In the genomic region with DNA sequence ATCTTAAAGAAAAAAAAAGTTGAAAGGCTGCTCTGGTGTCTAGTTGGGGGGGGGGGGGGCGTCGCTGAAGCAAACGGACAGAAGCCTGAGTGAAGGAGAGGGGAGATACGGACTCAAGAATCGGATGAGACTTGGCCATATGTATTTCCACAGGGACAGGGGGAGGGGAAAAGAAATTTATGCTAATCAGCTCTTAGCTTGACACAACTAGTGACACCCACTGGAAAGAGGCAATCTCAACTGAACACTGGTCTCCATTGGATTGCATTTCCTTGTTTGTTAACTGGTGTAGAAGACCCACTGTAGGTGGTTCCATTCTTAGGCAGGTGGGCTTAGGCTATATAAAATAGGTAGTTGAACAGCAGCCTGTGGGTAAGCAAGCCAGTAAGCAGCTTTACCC, we compare ENCODE assay signal across 11 mouse cellular contexts.
"Had no signal": no experiment of that assay in that cellular context is flagged by ENCODE, and none has a peak within 500 bp of the region (broad histone marks: within the 10 kb centered on the region; RNA-seq: fewer than 3 reads in every experiment).

No protein-coding gene starts in this region.

- H3K27me3 ChIP-seq: limb, embryonic 13.5 days; midbrain, embryonic 15.5 days; neural tube, embryonic 12.5 days had no signal

- H3K9ac ChIP-seq: limb, embryonic 13.5 days; liver, embryonic 14.5 days; midbrain, embryonic 15.5 days; neural tube, embryonic 12.5 days had no signal

- H3K4me3 ChIP-seq: limb, embryonic 13.5 days; midbrain, embryonic 15.5 days; neural tube, embryonic 12.5 days had no signal

- H3K36me3 ChIP-seq: limb, embryonic 13.5 days; midbrain, embryonic 15.5 days; neural tube, embryonic 12.5 days had no signal

- H3K27ac ChIP-seq: limb, embryonic 13.5 days; liver, embryonic 14.5 days; midbrain, embryonic 15.5 days; neural tube, embryonic 12.5 days had no signal

- H3K9me3 ChIP-seq: limb, embryonic 13.5 days; midbrain, embryonic 15.5 days; neural tube, embryonic 12.5 days had no signal

- H3K4me2 ChIP-seq: limb, embryonic 13.5 days; midbrain, embryonic 15.5 days; neural tube, embryonic 12.5 days had no signal

- DNase-seq: kidney, postnatal 36 days; left cerebral cortex, postnatal 4 days; lung, adult 18-20 months; lung, postnatal 36 days; right cerebral cortex, postnatal 4 days; spleen, adult 18-20 months; thymus, postnatal 4 days had no signal

- ATAC-seq: midbrain, embryonic 15.5 days had no signal
